Mouse (Mus musculus): ENCODE measurements around the gene Phactr2. TPM values are rescaled to one million over a fixed set of nuclear protein-coding genes. Genes with fewer than 3 reads are reported as not detected.

Phactr2 gene
- polyA plus RNA-seq, 1 experiment from 2014 or later = 58.1 TPM

Other genes with a start within 250 kb of the Phactr2 start
- 63.2 and 67.6 TPM in 2 replicates for gene Fuca2, start 25.1 kb upstream of the Phactr2 start, polyA plus RNA-seq (2016; fragmentation: Nextera tagmentation; extraction: Ambion mirVana)
- gene Adat2, start 78.5 kb upstream of the Phactr2 start, polyA plus RNA-seq (2016; fragmentation: Nextera tagmentation; extraction: Ambion mirVana) = 2.2 and 3.2 TPM in 2 replicates
- 20.2 and 20.4 TPM in 2 replicates for gene Pex3, start 78.7 kb upstream of the Phactr2 start, polyA plus RNA-seq (2016; fragmentation: Nextera tagmentation; extraction: Ambion mirVana)